Mouse (Mus musculus): ENCODE data around the gene Kif26b. TPM values are rescaled to one million over a fixed set of nuclear protein-coding genes. Genes with fewer than 3 reads are reported as not detected.

Gene Kif26b
- polyA plus RNA-seq, 1 experiment from 2014 or later: 6.5 TPM

DNA sequence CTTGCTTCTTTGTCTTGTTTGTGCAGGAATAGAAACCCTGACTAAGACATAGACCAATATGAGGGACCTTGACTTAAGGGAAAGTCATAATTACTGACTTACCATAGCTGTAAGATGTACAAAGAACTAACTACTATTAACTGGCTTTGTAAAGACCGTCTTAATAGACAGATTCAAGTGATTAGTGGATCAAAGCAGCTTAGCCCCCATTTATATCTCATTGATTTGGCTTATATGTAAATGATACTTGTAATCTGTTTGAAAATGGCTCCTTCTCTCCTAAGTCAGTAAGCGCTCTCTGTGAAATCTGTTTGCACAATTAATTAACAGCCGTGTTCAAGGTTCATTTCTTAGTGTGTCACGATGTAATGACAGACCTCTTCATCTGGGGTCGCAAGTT lies 295.9 kb downstream of the Kif26b start:
- Histone ChIP-seq H3K4me1 (replicated peaks; ENCODE audit: control insufficient read depth, insufficient read depth, low read length) (no peaks in the 10 kb centered on the region), H3K27me3 (ENCODE audit: control insufficient read depth, insufficient read depth, low read length) (no peaks in the 10 kb centered on the region), H3K27ac (ENCODE audit: low read depth, low read length) (no peak overlapping the region), H3K9ac (ENCODE audit: low read depth, low read length) (no peak overlapping the region), H3K4me2 (replicated peaks; ENCODE audit: low read depth, low read length) (no peak overlapping the region), H3K36me3 (ENCODE audit: control insufficient read depth, insufficient read depth, low read length) (no peaks in the 10 kb centered on the region), H3K4me3 (ENCODE audit: low read depth, low read length) (no peak overlapping the region), H3K9me3 (ENCODE audit: control insufficient read depth, low read length) (no peaks in the 10 kb centered on the region)
- DNase-seq (ENCODE audit: low spot score): no peak
- 88% methylated on average over 5 of the region's 5 CpGs for WGBS
- ATAC-seq (ENCODE audit: low FRiP score): no peak

DNA sequence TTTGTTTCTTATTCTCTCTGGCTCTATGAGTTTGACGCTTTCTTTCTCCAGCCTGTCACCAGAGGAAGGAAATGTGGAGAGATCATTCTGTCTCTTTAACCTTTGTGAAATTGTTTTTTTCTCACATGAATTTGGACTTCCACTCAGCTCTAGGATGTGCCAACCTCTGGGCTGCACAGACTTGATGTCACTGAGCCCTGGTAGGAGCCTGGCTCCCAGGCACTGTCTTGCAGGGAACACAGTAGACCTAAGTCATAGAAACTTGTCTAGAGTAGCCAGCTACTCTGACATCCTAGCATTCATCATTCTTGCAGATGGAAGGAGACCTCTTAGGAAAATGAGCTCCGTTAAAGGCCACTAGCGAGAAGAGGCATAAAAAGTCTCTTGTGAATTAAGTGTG lies 298.3 kb downstream of the Kif26b start:
- WGBS: 82% methylated on average over 3 of the region's 3 CpGs
- no peak overlapping the region for H3K4me3 ChIP-seq (ENCODE audit: low read depth, low read length)
- H3K36me3 ChIP-seq (ENCODE audit: control insufficient read depth, insufficient read depth, low read length): no peaks in the 10 kb centered on the region
- ATAC-seq (ENCODE audit: low FRiP score) (no peak), DNase-seq (ENCODE audit: low spot score) (no peak)
- H3K27ac ChIP-seq (ENCODE audit: low read depth, low read length): no peak overlapping the region
- no peaks in the 10 kb centered on the region for H3K9me3 ChIP-seq (ENCODE audit: control insufficient read depth, low read length)
- no peak overlapping the region for H3K9ac ChIP-seq (ENCODE audit: low read depth, low read length)
- no peaks in the 10 kb centered on the region for H3K27me3 ChIP-seq (ENCODE audit: control insufficient read depth, insufficient read depth, low read length)
- no peaks in the 10 kb centered on the region for H3K4me1 ChIP-seq (replicated peaks; ENCODE audit: control insufficient read depth, insufficient read depth, low read length)
- no peak overlapping the region for H3K4me2 ChIP-seq (replicated peaks; ENCODE audit: low read depth, low read length)

DNA sequence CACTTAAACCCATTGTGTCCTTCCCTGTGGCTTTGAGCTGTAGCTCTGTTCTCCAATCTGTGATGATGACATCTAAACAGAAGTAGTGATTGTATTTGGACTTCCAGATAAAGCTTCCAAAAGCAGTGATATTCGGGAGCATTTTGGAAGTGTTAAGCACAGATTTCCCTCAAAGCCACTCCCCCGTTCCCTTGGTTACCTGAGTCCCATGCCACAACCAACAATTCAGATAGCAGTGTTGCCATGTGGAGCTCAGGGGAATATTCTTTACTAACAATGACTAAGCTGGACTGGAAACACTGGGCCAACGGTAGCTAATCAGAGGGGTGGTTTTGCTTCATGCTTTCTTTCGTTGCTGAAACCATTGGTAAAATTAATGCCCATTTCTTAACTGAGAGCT lies 300.5 kb downstream of the Kif26b start:
- Histone ChIP-seq H3K4me3 (ENCODE audit: low read depth, low read length) (no peak overlapping the region), H3K4me1 (replicated peaks; ENCODE audit: control insufficient read depth, insufficient read depth, low read length) (no peaks in the 10 kb centered on the region), H3K4me2 (replicated peaks; ENCODE audit: low read depth, low read length) (no peak overlapping the region), H3K9me3 (ENCODE audit: control insufficient read depth, low read length) (no peaks in the 10 kb centered on the region), H3K27me3 (ENCODE audit: control insufficient read depth, insufficient read depth, low read length) (no peaks in the 10 kb centered on the region), H3K9ac (ENCODE audit: low read depth, low read length) (no peak overlapping the region), H3K27ac (ENCODE audit: low read depth, low read length) (no peak overlapping the region), H3K36me3 (ENCODE audit: control insufficient read depth, insufficient read depth, low read length) (no peaks in the 10 kb centered on the region)
- ATAC-seq (ENCODE audit: low FRiP score) (no peak), DNase-seq (ENCODE audit: low spot score) (no peak)
- 78% methylated on average over 4 of the region's 4 CpGs for WGBS

DNA sequence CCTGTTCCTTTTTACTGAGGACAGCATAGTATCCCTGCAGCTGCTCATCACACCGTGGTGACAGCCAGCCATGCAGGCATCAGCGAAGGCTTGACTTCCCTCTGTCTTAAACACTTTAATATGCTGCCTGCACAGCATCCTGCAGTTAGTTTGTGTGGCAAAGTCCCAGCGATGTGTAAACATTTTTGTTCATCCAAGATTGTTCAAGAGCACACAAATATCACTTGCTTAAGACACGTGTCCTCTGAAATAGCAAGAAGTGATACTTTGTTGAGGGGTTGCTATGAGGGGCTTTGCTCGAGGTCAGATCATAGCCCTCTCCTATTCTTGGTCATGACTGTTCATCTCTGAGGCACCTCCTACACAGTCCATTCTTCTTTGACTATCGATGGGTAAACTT lies 303.6 kb downstream of the Kif26b start:
- no peaks in the 10 kb centered on the region for H3K9me3 ChIP-seq (ENCODE audit: control insufficient read depth, low read length)
- no peak overlapping the region for H3K9ac ChIP-seq (ENCODE audit: low read depth, low read length)
- no peak overlapping the region for H3K27ac ChIP-seq (ENCODE audit: low read depth, low read length)
- ATAC-seq (ENCODE audit: low FRiP score) (no peak), DNase-seq (ENCODE audit: low spot score) (no peak)
- no peaks in the 10 kb centered on the region for H3K27me3 ChIP-seq (ENCODE audit: control insufficient read depth, insufficient read depth, low read length)
- no peak overlapping the region for H3K4me2 ChIP-seq (replicated peaks; ENCODE audit: low read depth, low read length)
- H3K4me1 ChIP-seq (replicated peaks; ENCODE audit: control insufficient read depth, insufficient read depth, low read length): no peaks in the 10 kb centered on the region
- 81% methylated on average over 6 of the region's 6 CpGs for WGBS
- H3K4me3 ChIP-seq (ENCODE audit: low read depth, low read length): no peak overlapping the region
- H3K36me3 ChIP-seq (ENCODE audit: control insufficient read depth, insufficient read depth, low read length): no peaks in the 10 kb centered on the region

DNA sequence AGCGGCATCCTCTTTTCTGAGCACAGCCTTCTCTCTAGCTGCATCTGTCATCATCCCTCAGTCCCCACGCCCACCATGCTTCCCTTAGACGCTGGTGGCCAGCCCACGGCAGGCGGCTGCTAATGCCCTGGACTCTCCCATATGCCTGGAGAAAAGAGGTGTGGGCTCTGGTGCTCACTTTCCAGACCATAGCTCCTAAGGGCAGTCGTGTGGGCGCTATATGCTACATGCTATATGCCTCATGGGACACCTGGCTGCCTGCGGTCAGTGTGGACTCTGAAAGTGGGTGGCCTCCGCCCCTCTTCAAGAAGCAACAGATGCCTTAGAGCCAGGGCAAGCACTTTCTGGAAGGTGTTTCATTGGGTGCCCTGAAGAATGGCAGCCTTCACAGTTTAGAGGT lies 306.9 kb downstream of the Kif26b start:
- DNase-seq (ENCODE audit: low spot score) (no peak), ATAC-seq (ENCODE audit: low FRiP score) (no peak)
- Histone ChIP-seq H3K4me3 (ENCODE audit: low read depth, low read length) (no peak overlapping the region), H3K27ac (ENCODE audit: low read depth, low read length) (no peak overlapping the region), H3K4me1 (replicated peaks; ENCODE audit: control insufficient read depth, insufficient read depth, low read length) (no peaks in the 10 kb centered on the region), H3K36me3 (ENCODE audit: control insufficient read depth, insufficient read depth, low read length) (no peaks in the 10 kb centered on the region), H3K4me2 (replicated peaks; ENCODE audit: low read depth, low read length) (no peak overlapping the region), H3K9ac (ENCODE audit: low read depth, low read length) (no peak overlapping the region), H3K9me3 (ENCODE audit: control insufficient read depth, low read length) (no peaks in the 10 kb centered on the region), H3K27me3 (ENCODE audit: control insufficient read depth, insufficient read depth, low read length) (no peaks in the 10 kb centered on the region)
- WGBS: 82% methylated on average over 9 of the region's 9 CpGs

DNA sequence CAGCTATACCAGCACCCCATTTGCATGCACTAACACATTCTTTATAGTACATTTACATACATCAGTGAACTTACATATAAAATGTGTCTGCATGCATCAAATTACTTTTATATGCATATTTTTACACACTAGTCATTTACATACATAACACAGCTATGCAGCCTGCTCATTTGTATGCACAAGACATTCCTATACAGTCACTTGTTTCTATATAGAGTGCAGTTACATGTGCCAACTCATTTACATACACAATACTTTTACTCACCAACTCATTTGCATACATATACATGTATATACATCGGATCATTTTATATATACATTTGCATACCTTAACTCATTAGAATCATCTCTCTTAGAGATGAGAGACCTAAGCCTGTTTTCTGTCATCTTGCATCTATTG lies 308.1 kb downstream of the Kif26b start:
- 91% methylated on average over 1 of the region's 1 CpGs for WGBS
- no peaks in the 10 kb centered on the region for H3K36me3 ChIP-seq (ENCODE audit: control insufficient read depth, insufficient read depth, low read length)
- no peaks in the 10 kb centered on the region for H3K9me3 ChIP-seq (ENCODE audit: control insufficient read depth, low read length)
- ATAC-seq (ENCODE audit: low FRiP score) (no peak), DNase-seq (ENCODE audit: low spot score) (no peak)
- H3K27me3 ChIP-seq (ENCODE audit: control insufficient read depth, insufficient read depth, low read length): no peaks in the 10 kb centered on the region
- no peak overlapping the region for H3K4me3 ChIP-seq (ENCODE audit: low read depth, low read length)
- H3K4me2 ChIP-seq (replicated peaks; ENCODE audit: low read depth, low read length): no peak overlapping the region
- no peak overlapping the region for H3K27ac ChIP-seq (ENCODE audit: low read depth, low read length)
- H3K9ac ChIP-seq (ENCODE audit: low read depth, low read length): no peak overlapping the region
- no peaks in the 10 kb centered on the region for H3K4me1 ChIP-seq (replicated peaks; ENCODE audit: control insufficient read depth, insufficient read depth, low read length)

DNA sequence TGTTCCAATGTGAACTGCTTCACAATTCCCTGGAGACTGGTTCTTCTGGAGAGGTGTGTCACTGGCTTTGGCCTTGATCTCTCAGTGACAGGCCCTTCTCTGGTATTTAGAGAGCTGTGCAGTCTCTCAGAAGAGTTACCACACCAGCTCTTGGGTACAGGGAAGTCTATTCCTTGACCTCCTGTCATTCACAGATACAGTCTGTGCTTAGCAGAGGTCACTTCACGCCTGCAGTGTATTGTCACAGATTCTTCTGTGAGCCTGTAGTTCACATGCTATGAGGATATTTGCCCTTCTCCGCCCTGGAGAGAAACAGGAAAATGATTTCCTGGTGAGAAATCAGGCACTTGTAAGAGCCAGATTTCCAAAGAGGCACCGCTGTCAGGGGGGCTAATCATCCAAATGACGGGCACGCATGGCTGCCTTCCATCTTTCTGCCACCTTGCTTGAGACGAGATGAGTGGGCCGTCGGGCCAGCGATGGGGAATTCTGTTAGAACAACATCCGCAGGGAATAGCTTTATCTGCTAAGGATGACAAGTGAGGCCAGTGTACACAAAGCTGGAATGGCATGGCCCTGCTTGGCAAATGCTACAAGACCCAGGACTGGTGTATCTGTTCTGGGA lies 309.9 kb downstream of the Kif26b start:
- H3K9ac ChIP-seq (ENCODE audit: low read depth, low read length): no peak overlapping the region
- no peak overlapping the region for H3K4me3 ChIP-seq (ENCODE audit: low read depth, low read length)
- no peak for DNase-seq (ENCODE audit: low spot score)

DNA sequence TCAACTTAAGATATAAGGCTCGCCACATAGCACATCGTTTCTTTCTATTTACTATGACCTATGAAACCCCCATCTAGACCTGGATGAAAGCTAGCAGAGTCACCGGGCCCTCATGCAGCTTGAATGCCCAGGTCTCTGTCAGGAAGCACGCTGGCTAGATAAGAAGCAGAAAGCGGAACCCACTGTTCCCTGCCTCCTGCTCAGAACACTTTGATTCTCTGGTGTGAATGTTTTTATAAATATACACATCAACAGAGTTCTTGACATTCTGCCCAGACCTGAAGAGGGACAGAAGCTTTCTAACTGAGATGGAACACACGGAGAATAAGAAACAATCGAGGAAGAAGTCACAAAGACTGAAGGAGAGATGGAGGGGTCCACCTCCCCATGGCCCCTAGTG lies 311.4 kb downstream of the Kif26b start:
- Histone ChIP-seq H3K27me3 (ENCODE audit: control insufficient read depth, insufficient read depth, low read length) (no peaks in the 10 kb centered on the region), H3K36me3 (ENCODE audit: control insufficient read depth, insufficient read depth, low read length) (no peaks in the 10 kb centered on the region), H3K27ac (ENCODE audit: low read depth, low read length) (no peak overlapping the region), H3K4me2 (replicated peaks; ENCODE audit: low read depth, low read length) (no peak overlapping the region), H3K9ac (ENCODE audit: low read depth, low read length) (no peak overlapping the region), H3K4me1 (replicated peaks; ENCODE audit: control insufficient read depth, insufficient read depth, low read length) (no peaks in the 10 kb centered on the region), H3K4me3 (ENCODE audit: low read depth, low read length) (no peak overlapping the region), H3K9me3 (ENCODE audit: control insufficient read depth, low read length) (no peaks in the 10 kb centered on the region)
- DNase-seq (ENCODE audit: low spot score) (no peak), ATAC-seq (ENCODE audit: low FRiP score) (no peak)
- WGBS: 89% methylated on average over 7 of the region's 7 CpGs

More for the DNA sequence above, 309.9 kb downstream of the Kif26b start:
- Histone ChIP-seq H3K36me3 (ENCODE audit: control insufficient read depth, insufficient read depth, low read length) (no peaks in the 10 kb centered on the region), H3K4me1 (replicated peaks; ENCODE audit: control insufficient read depth, insufficient read depth, low read length) (no peaks in the 10 kb centered on the region), H3K27me3 (ENCODE audit: control insufficient read depth, insufficient read depth, low read length) (no peaks in the 10 kb centered on the region), H3K9me3 (ENCODE audit: control insufficient read depth, low read length) (no peaks in the 10 kb centered on the region), H3K4me2 (replicated peaks; ENCODE audit: low read depth, low read length) (no peak overlapping the region), H3K27ac (ENCODE audit: low read depth, low read length) (no peak overlapping the region)
- ATAC-seq (ENCODE audit: low FRiP score): no peak
- 77% methylated on average over 10 of the region's 10 CpGs for WGBS

DNA sequence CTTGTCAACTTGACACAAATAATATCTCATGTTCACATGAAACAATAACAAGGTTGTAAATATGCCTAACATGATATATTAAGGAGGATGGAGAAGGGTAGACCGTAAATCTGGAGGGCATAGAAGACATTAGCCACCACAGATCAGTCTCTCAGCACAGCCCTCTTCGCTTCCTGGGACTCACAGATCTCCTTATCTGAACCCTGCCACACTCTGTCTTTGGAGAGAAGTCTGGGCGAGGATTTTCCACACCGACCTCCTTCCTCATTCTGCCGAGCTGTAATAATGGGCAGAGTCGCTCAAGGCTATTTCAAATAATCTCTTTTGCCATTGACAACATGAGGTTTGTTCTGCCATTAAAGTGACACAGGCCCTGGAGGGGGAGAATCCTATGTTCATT lies 315.9 kb downstream of the Kif26b start:
- no peak for ATAC-seq (ENCODE audit: low FRiP score)
- DNase-seq (ENCODE audit: low spot score): no peak
- WGBS: 93% methylated on average over 6 of the region's 6 CpGs
- H3K27ac ChIP-seq (ENCODE audit: low read depth, low read length): no peak overlapping the region
- no peak overlapping the region for H3K4me3 ChIP-seq (ENCODE audit: low read depth, low read length)
- no peak overlapping the region for H3K4me2 ChIP-seq (replicated peaks; ENCODE audit: low read depth, low read length)
- no peak overlapping the region for H3K9ac ChIP-seq (ENCODE audit: low read depth, low read length)
- no peaks in the 10 kb centered on the region for H3K36me3 ChIP-seq (ENCODE audit: control insufficient read depth, insufficient read depth, low read length)
- H3K27me3 ChIP-seq (ENCODE audit: control insufficient read depth, insufficient read depth, low read length): no peaks in the 10 kb centered on the region
- no peaks in the 10 kb centered on the region for H3K4me1 ChIP-seq (replicated peaks; ENCODE audit: control insufficient read depth, insufficient read depth, low read length)
- H3K9me3 ChIP-seq (ENCODE audit: control insufficient read depth, low read length): no peaks in the 10 kb centered on the region

All from hindbrain, embryonic 11.5 days (tissue).